Mouse (Mus musculus) kidney, embryonic 15.5 days (tissue): ENCODE results near the gene Purb. TPM values are rescaled to one million over a fixed set of nuclear protein-coding genes. Genes with fewer than 3 reads are reported as not detected.

ENCODE experiments used
- ATAC-seq: fragments of 200-750 bp; cut with Nextera tagmentation; replicated peaks from 2 replicates; pipeline ENCODE4 v1.8.0; 2017; ENCODE audit warnings: moderate TSS enrichment; ENCODE audit not compliant: low FRiP score
- H3K27ac ChIP-seq: fragments of 300-500 bp; sonication (generic); 2 replicates; pipeline ENCODE4 v1.5.1; 2015; ENCODE audit warnings: mild to moderate bottlenecking, inconsistent platforms
- H3K27me3 ChIP-seq: fragments of 300-500 bp; sonication (generic); 2 replicates; pipeline ENCODE4 v1.6.1; 2015; ENCODE audit warnings: inconsistent platforms
- H3K36me3 ChIP-seq: fragments of 300-500 bp; sonication (generic); 2 replicates; pipeline ENCODE4 v1.6.1; 2015; ENCODE audit warnings: inconsistent platforms
- H3K4me1 ChIP-seq: fragments of 300-500 bp; sonication (generic); 2 replicates; pipeline ENCODE4 v1.6.1; 2015; ENCODE audit warnings: inconsistent platforms
- H3K4me2 ChIP-seq: fragments of 300-500 bp; sonication (generic); 2 replicates; pipeline ENCODE4 v1.6.1; 2015; ENCODE audit warnings: moderate library complexity, mild to moderate bottlenecking, inconsistent platforms
- H3K4me3 ChIP-seq: fragments of 300-500 bp; sonication (generic); replicated peaks from 2 replicates; pipeline ENCODE4 v1.5.1; 2015; ENCODE audit warnings: mild to moderate bottlenecking, inconsistent platforms
- H3K9ac ChIP-seq: fragments of 300-500 bp; sonication (generic); 2 replicates; pipeline ENCODE4 v1.6.1; 2015; ENCODE audit warnings: mild to moderate bottlenecking, inconsistent platforms
- H3K9me3 ChIP-seq: fragments of 300-500 bp; sonication (generic); replicated peaks from 2 replicates; pipeline ENCODE4 v1.6.1; 2016; ENCODE audit warnings: inconsistent platforms
- WGBS: fragments of 180-500 bp; shearing (Covaris S2); methylation state at CpG from one replicate; pipeline ENCODE4 v1.1.7; 2015; ENCODE audit warnings: mixed read lengths; 5-methylcytosine and 5-hydroxymethylcytosine counted together
- polyA plus RNA-seq: library from polyadenylated mRNA; unstranded; fragments of >200 nt; fragmentation: Nextera tagmentation; extraction: Ambion mirVana; gene quantifications from 2 replicates; pipeline ENCODE4 v1.2.1, GENCODE M21; 2015

Purb gene
- polyA plus RNA-seq = 29.2 and 29.6 TPM in 2 replicates

- Histone ChIP-seq H3K4me2 (peak within 1 kb of the TSS; percentile 77), H3K4me3 (peak within 1 kb of the TSS; percentile 77), H3K27ac (peak within 1 kb of the TSS; percentile 98), H3K4me1 (peaks cover 28% of the 10 kb centered on the region), H3K9ac (peak within 1 kb of the TSS; percentile 92), H3K27me3 (no peaks in the 10 kb centered on the region), H3K9me3 (no peaks in the 10 kb centered on the region), H3K36me3 (0 out of 2 replicates have a peak, but pooled peaks cover 8% of the 10 kb centered on the region)
- under 1% methylated on average over 49 of the region's 76 CpGs for WGBS
- peak; percentile 95 for ATAC-seq
Observed at GRCm38 (mm10) chr11:6475867-6476484, at the start of gene Purb. Gene Purb, minus strand, starts transcription at chr11:6475917.

DNA sequence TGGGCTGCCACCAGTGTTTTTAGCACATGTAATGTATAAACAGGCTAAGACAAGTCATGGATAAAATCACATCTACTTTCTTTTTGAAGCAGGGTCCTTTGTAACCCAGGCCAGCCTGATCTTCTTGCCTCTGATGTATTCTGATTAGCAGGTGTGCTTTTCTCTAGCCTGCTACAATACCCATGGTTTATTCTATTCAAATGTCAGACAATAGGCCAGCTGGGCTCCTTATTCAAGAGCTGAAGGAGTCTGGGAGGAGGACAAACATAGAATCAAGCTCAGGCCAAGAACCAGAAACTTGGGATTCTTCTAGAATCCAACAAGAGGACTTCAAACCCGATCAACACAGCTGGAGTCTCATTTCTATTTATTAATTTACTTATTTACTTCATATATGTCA is 49.5 kb upstream of the Purb start:
- no peak overlapping the region for H3K4me2 ChIP-seq
- no peak overlapping the region for H3K4me3 ChIP-seq
- H3K27me3 ChIP-seq = no peaks in the 10 kb centered on the region
- peaks cover 7% of the 10 kb centered on the region; the same call in 1 of the 2 replicates for H3K4me1 ChIP-seq
- no peak overlapping the region for H3K9ac ChIP-seq
- no peak overlapping the region for H3K27ac ChIP-seq
- H3K9me3 ChIP-seq = no peaks in the 10 kb centered on the region
- H3K36me3 ChIP-seq = peaks cover 34% of the 10 kb centered on the region
- no peak for ATAC-seq
- WGBS = 97% methylated on average over 1 of the region's 1 CpGs

GRCm38 (mm10) chr11:6524880-6525238 is 49.1 kb upstream of the Purb start:
- WGBS = 95% methylated on average over 4 of the region's 4 CpGs
- H3K4me1 ChIP-seq = peaks cover 7% of the 10 kb centered on the region; the same call in 1 of the 2 replicates
- no peak overlapping the region for H3K27ac ChIP-seq
- no peak overlapping the region for H3K4me3 ChIP-seq
- H3K36me3 ChIP-seq = peaks cover 34% of the 10 kb centered on the region
- no peak overlapping the region for H3K9ac ChIP-seq
- H3K27me3 ChIP-seq = no peaks in the 10 kb centered on the region
- H3K4me2 ChIP-seq = no peak overlapping the region
- no peaks in the 10 kb centered on the region for H3K9me3 ChIP-seq
- ATAC-seq = no peak

DNA sequence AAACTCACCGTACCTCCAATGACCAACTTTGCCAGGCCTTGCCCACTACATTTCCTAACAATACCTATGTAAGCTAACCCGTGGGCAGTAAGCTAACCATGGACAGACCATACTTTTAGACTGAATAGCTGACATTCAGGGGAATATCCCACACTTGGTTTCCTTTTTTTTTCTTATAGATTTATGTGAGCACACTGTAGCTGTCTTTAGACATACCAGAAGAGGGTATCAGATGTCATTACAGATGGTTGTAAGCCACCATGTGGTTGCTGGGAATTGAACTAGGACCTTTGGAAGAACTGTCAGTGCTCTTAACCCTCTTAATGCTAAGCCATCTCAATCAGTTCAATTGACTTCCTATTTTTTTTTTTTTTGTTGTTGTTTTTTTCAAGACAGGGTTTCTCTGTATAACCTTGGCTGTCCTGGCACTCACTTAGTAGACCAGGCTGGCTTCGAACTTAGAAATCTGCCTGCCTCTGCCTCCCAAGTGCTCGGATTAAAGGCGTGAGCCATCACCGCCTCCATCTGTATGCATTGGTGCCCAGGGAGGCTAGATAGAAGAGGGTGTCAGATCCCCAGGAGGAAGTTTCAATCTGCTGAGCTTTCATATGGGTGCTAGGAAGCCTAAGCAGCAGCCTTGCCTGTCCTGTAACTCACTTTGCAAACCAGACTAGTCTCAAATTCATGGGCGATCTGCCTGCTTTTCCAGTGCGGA is 48.6 kb upstream of the Purb start:
- H3K9ac ChIP-seq = no peak overlapping the region
- H3K4me3 ChIP-seq = no peak overlapping the region
- 90% methylated on average over 8 of the region's 8 CpGs for WGBS
- H3K4me1 ChIP-seq = peaks cover 7% of the 10 kb centered on the region; the same call in 1 of the 2 replicates
- H3K36me3 ChIP-seq = peaks cover 34% of the 10 kb centered on the region
- ATAC-seq = no peak
- no peaks in the 10 kb centered on the region for H3K27me3 ChIP-seq
- H3K27ac ChIP-seq = no peak overlapping the region
- no peaks in the 10 kb centered on the region for H3K9me3 ChIP-seq
- H3K4me2 ChIP-seq = no peak overlapping the region

DNA sequence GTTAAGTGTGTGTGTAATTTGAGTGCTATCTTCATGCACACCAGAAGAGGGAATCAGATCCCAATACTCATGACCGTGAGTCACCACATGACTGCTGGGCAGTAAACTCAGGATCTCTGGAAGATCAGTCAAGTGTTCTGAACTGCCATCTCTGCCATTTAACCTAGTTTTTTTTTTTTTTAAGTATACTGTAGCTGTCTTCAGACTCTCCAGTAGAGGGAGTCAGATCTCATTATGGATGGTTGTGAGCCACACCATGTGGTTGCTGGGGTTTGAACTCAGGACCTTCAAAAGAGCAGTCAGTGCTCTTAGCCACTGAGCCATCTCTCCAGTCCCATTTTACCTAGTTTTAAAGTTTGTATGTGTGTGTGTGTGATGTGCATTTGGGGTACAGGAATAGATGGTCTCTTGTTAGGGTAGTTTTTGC is 48.0 kb upstream of the Purb start:
- 53% methylated on average over 1 of the region's 1 CpGs for WGBS
- Histone ChIP-seq H3K36me3 (peaks cover 34% of the 10 kb centered on the region), H3K4me3 (no peak overlapping the region), H3K27ac (no peak overlapping the region), H3K4me2 (no peak overlapping the region), H3K9ac (no peak overlapping the region), H3K27me3 (no peaks in the 10 kb centered on the region), H3K9me3 (no peaks in the 10 kb centered on the region), H3K4me1 (peaks cover 7% of the 10 kb centered on the region; the same call in 1 of the 2 replicates)
- no peak for ATAC-seq

DNA sequence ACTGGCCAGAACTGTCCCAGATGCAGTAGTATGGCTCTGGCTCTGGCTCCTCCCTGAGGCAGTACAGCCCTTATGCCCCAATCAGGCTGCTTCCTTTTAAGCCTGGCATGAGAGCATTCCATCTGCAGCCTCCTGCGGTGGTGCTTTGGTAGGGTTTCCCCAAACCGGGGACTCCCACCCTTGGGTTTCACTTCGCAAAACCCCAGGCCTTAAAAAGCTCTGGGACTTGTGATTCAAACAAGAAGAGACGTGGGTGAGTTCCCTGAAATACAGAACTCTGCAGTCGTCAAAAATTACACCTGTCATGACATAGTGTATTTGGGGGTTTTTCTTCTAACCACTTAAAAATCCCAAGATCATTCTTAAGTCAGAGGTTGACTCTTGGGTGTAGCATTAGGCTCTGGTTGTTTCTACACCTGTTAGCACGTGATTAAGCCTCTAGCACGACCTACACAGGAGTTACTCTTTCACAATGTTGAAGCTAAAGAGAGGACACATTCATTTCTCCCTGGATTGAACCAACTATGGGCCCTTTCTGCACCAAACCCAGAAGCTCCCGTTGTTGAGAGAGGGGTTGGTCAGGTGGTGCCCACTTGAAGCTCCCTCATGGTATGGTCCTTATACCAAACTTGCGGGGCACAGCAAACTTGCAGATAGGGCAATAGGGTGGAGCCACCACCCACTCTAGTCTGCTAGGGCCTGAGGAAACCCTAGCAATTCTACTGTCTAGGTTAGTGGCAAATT is 47.2 kb upstream of the Purb start:
- Histone ChIP-seq H3K4me1 (peaks cover 7% of the 10 kb centered on the region; the same call in 1 of the 2 replicates), H3K4me2 (no peak overlapping the region), H3K9me3 (no peaks in the 10 kb centered on the region), H3K27ac (no peak overlapping the region), H3K27me3 (no peaks in the 10 kb centered on the region), H3K36me3 (peaks cover 34% of the 10 kb centered on the region), H3K9ac (no peak overlapping the region), H3K4me3 (no peak overlapping the region)
- 74% methylated on average over 9 of the region's 9 CpGs for WGBS
- ATAC-seq = no peak

DNA sequence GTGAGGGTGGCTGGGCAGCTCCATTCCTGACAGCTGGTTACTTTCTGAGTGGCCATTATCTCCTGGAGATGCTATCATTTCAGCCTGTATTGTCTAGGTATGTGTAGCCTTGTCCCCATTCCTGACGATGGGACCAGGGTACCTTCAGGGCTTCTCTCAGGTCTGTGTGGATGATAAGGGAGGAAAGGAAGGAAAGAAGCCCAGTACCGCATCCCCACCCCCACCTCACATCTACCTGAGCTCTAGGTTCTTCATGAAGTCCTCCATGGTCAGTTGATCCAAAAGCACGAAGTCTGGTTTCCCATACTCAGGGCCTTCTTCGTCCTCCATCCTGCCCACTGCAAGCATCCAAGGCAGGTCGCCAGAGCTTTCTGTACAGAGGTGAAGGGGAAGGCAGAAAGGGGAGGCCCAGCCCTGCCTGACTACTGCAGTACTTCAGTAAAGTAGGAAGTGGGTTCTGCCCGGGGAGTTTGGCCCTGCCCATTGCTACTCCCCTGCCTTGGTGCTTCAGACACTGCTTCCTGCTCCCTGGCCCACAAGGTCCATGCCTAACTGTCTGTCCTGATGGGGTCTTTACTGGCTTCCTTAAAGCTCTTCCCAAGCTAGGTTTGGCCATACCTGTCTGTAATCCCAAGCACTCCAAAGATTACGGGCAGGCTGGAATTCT is 44.9 kb upstream of the Purb start, which contains the start of gene Myo1g:
TSS of gene Myo1g (minus strand) at position 459 of the 667 bp plus-strand sequence.
- ATAC-seq = no peak
- Histone ChIP-seq H3K36me3 (peaks cover 23% of the 10 kb centered on the region), H3K9me3 (no peaks in the 10 kb centered on the region), H3K4me1 (no peaks in the 10 kb centered on the region), H3K4me2 (no peak within 1 kb of the TSS), H3K9ac (no peak within 1 kb of the TSS), H3K27me3 (no peaks in the 10 kb centered on the region), H3K27ac (no peak within 1 kb of the TSS), H3K4me3 (no peak within 1 kb of the TSS)
- WGBS = 69% methylated on average over 7 of the region's 7 CpGs

GRCm38 (mm10) chr11:6519491-6520033 is 43.8 kb upstream of the Purb start:
- no peak overlapping the region for H3K4me2 ChIP-seq
- 79% methylated on average over 11 of the region's 11 CpGs for WGBS
- ATAC-seq = no peak

DNA sequence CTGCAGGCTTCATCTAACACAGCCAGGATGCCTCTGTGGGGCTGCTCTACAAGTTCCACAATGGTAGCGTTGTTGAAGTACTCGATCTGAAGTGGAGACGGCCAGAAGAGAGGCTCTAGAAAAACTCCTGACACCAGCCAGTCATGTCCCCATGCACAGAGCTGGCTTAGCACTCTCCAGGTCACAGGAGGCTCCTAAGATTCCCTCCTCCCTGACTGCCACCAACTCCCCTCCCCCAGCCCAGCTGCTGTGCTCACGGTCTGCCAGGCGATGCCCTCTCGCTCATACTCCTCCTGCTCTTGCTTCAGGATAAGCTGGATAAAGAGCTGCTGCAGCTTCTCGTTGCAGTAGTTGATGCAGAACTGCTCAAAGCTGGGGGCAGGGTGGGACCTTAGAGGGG is 39.1 kb upstream of the Purb start:
- Histone ChIP-seq H3K9ac (no peak overlapping the region), H3K9me3 (no peaks in the 10 kb centered on the region), H3K27ac (no peak overlapping the region), H3K4me2 (no peak overlapping the region), H3K4me1 (0 out of 2 replicates have a peak, but pooled peaks cover 5% of the 10 kb centered on the region), H3K27me3 (no peaks in the 10 kb centered on the region), H3K4me3 (no peak overlapping the region), H3K36me3 (no peaks in the 10 kb centered on the region)
- 0 out of 2 replicates have a peak, but pooled peaks have one; percentile 36 for ATAC-seq
- 41% methylated on average over 7 of the region's 7 CpGs for WGBS

More at GRCm38 (mm10) chr11:6519491-6520033, 43.8 kb upstream of the Purb start:
- no peak overlapping the region for H3K9ac ChIP-seq
- no peak overlapping the region for H3K27ac ChIP-seq
- H3K9me3 ChIP-seq = no peaks in the 10 kb centered on the region
- H3K36me3 ChIP-seq = peaks cover 12% of the 10 kb centered on the region
- H3K27me3 ChIP-seq = no peaks in the 10 kb centered on the region
- H3K4me1 ChIP-seq = 0 out of 2 replicates have a peak, but pooled peaks cover 5% of the 10 kb centered on the region
- H3K4me3 ChIP-seq = no peak overlapping the region

- ATAC-seq = no peak
- Histone ChIP-seq H3K4me1 (no peaks in the 10 kb centered on the region), H3K36me3 (no peaks in the 10 kb centered on the region), H3K27ac (no peak overlapping the region), H3K9me3 (no peaks in the 10 kb centered on the region), H3K9ac (no peak overlapping the region), H3K4me2 (no peak overlapping the region), H3K27me3 (no peaks in the 10 kb centered on the region), H3K4me3 (no peak overlapping the region)
- 70% methylated on average over 1 of the region's 1 CpGs for WGBS
Observed at GRCm38 (mm10) chr11:6508269-6508876, 32.7 kb upstream of the Purb start.

DNA sequence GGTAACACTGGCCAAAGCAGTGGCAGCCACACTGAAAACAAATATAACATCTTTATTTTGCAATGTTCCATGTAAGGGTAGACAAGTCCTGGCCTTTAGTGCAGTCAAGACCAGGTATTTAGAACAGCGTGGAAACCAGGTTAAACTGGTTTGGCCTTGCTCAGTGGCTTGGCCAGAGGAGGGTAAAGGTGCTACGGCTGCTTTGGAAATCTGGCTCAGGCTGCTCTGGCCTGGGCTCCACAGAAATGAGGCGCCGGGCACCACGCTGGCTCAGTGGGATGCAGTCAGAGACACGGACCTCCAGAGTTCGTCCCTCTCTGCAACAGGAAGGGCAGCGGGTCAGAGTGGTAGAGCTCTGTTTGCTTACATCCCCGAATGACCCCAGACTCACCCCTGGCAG is 30.8 kb upstream of the Purb start:
- Histone ChIP-seq H3K4me3 (no peak overlapping the region), H3K9ac (no peak overlapping the region), H3K36me3 (no peaks in the 10 kb centered on the region), H3K9me3 (no peaks in the 10 kb centered on the region), H3K27me3 (no peaks in the 10 kb centered on the region), H3K4me2 (no peak overlapping the region), H3K27ac (no peak overlapping the region), H3K4me1 (no peaks in the 10 kb centered on the region)
- 66% methylated on average over 9 of the region's 9 CpGs for WGBS
- no peak; the same call in 1 of the 2 replicates for ATAC-seq
